Comparison of ENCODE assay signal across 8 mouse cellular contexts in the genomic region with DNA sequence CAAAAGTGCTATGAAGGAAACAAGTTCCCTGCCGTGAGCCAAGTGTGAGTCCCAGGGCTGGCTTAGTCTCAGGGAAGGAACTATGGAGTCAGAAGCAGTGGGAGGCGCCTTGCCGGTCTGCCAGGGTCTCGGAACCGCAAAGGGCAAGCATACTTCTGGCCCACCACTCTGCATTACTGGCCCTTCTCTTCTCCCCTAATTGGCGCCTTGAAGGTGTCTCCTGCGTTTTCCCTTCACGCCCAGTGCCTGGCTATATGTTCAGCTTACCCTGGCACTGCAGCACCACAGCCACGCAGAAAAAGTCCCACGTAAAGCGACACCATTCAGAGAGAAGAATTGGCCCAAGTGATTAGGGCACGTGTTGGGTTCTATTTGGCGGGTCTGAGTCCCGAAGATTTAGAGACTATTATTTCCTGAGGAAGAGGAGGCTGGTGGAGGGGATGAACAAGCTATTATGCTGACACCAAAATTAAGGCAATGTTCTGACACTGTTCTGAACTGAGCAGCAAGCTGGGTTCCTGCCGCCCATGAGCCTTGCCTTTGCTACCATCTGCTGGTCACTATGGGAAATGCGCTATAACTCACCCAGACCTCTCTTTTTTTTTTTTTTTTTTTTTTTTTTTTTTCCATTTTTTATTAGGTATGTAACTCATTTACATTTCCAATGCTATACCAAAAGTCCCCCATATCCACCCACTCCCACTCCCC.
DNase-seq lines count a peak whose midpoint lies in the region; ATAC-seq lines count a peak whose summit lies in the region.

No protein-coding gene starts in this region.

- 42% methylated on average over 16 of the region's 16 CpGs for WGBS in kidney, embryonic 16.5 days
- WGBS in liver, embryonic 11.5 days, result 46% methylated on average over 16 of the region's 16 CpGs
- WGBS in neural tube, embryonic 12.5 days, result 50% methylated on average over 16 of the region's 16 CpGs

- no peak overlapping the region; the same call in 1 of the 2 replicates for H3K4me2 ChIP-seq in kidney, embryonic 16.5 days (replicated peaks; ENCODE audit: low read depth, low read length)
- no peak overlapping the region for H3K4me2 ChIP-seq in liver, embryonic 11.5 days
- H3K4me2 ChIP-seq in neural tube, embryonic 12.5 days (replicated peaks), result no peak overlapping the region

- H3K9ac ChIP-seq in kidney, embryonic 16.5 days (replicated peaks; ENCODE audit: low read length), result no peak overlapping the region
- no peak overlapping the region for H3K9ac ChIP-seq in liver, embryonic 11.5 days (ENCODE audit: low read depth, low read length)
- no peak overlapping the region for H3K9ac ChIP-seq in neural tube, embryonic 12.5 days

- peak; percentile 75 for DNase-seq in adrenal gland, postnatal 10 days
- DNase-seq in embryo, embryonic 9.5 days (ENCODE audit: extremely low spot score), result peak; percentile 33
- DNase-seq in heart, adult 9 months (ENCODE audit: low spot score in 2 of 2), result peak; percentile 20 to 35
- DNase-seq in liver, embryonic 11.5 days (ENCODE audit: low spot score), result peak; percentile 31
- peak; percentile 58 for DNase-seq in urinary bladder, postnatal 25 days (ENCODE audit: low spot score)

- H3K36me3 ChIP-seq in kidney, embryonic 16.5 days (ENCODE audit: insufficient read depth, low read length), result no peaks in the 10 kb centered on the region
- H3K36me3 ChIP-seq in liver, embryonic 11.5 days (ENCODE audit: control insufficient read depth, insufficient read depth, low read length), result no peaks in the 10 kb centered on the region
- H3K36me3 ChIP-seq in neural tube, embryonic 12.5 days, result no peaks in the 10 kb centered on the region

- no peaks in the 10 kb centered on the region for H3K4me1 ChIP-seq in kidney, embryonic 16.5 days (ENCODE audit: insufficient read depth, low read length)
- no peaks in the 10 kb centered on the region for H3K4me1 ChIP-seq in liver, embryonic 11.5 days (replicated peaks; ENCODE audit: control insufficient read depth, insufficient read depth, low read length)
- no peaks in the 10 kb centered on the region for H3K4me1 ChIP-seq in neural tube, embryonic 12.5 days

- no peaks in the 10 kb centered on the region for H3K27me3 ChIP-seq in kidney, embryonic 16.5 days (ENCODE audit: insufficient read depth, low read length)
- H3K27me3 ChIP-seq in liver, embryonic 11.5 days (replicated peaks; ENCODE audit: control insufficient read depth, insufficient read depth, low read length), result no peaks in the 10 kb centered on the region
- H3K27me3 ChIP-seq in neural tube, embryonic 12.5 days (replicated peaks), result no peaks in the 10 kb centered on the region

- peak; percentile 61 for ATAC-seq in CD4-positive, CD25-positive, alpha-beta regulatory T cell, adult 4 months
- peak; percentile 67; the same call in 1 of the 2 replicates for ATAC-seq in kidney, embryonic 16.5 days (ENCODE audit: low FRiP score, low TSS enrichment)
- ATAC-seq in liver, embryonic 11.5 days (replicated peaks; ENCODE audit: low FRiP score), result no peak
- ATAC-seq in neural tube, embryonic 12.5 days (ENCODE audit: low FRiP score, low read depth), result peak; percentile 58; the same call in 1 of the 2 replicates

- no peak overlapping the region for H3K27ac ChIP-seq in kidney, embryonic 16.5 days (ENCODE audit: low read length)
- no peak overlapping the region for H3K27ac ChIP-seq in liver, embryonic 11.5 days (ENCODE audit: low read depth, low read length)
- H3K27ac ChIP-seq in neural tube, embryonic 12.5 days, result no peak overlapping the region

- H3K4me3 ChIP-seq in kidney, embryonic 16.5 days (ENCODE audit: low read length), result no peak overlapping the region
- H3K4me3 ChIP-seq in liver, embryonic 11.5 days (ENCODE audit: low read depth, low read length), result no peak overlapping the region
- no peak overlapping the region for H3K4me3 ChIP-seq in neural tube, embryonic 12.5 days

- H3K9me3 ChIP-seq in kidney, embryonic 16.5 days (ENCODE audit: low read length), result peaks cover 3% of the 10 kb centered on the region; the same call in 1 of the 2 replicates
- H3K9me3 ChIP-seq in liver, embryonic 11.5 days (ENCODE audit: control insufficient read depth, low read length), result no peaks in the 10 kb centered on the region
- 0 out of 2 replicates have a peak, but pooled peaks cover 9% of the 10 kb centered on the region for H3K9me3 ChIP-seq in neural tube, embryonic 12.5 days
